Mouse (Mus musculus): ENCODE results near the gene Hspb8.

GRCm38 (mm10) chr5:116387302-116387935 is 35.2 kb downstream of the Hspb8 start:
- TF ChIP-seq CTCF (IDR thresholded peaks at IDR 0.05; ENCODE audit: low read depth, low read length) = no peak
- TF ChIP-seq POLR2A (IDR thresholded peaks at IDR 0.05; ENCODE audit: borderline replicate concordance, low read depth, low read length) = no peak
